Mouse (Mus musculus): ENCODE measurements around the gene Gm960.
A peak's percentile ranks its signal among the peaks of the same experiment; 100 is the strongest.

Gm960 gene

DNA sequence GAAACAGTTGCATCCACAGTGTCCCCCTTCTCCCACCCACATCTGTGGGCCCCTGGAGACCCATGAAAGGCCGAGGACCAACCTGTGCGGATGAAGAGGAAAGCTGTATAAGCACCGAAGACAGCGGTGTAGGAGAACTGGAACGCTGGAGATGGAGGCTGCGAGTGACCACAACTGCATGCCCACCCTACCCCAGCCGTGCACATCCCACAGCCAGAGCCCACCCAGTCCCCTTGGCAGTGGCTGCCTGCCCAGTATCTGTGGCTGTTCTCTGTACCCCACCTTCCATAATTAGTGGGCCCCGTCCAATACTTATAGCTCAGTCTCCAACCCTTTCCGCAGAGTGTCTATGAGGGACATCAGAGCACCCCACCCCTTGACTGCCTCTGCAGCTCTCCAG, 75.0 kb downstream of the Gm960 start:
- DNase-seq (ENCODE audit: inconsistent ontology term): no peak

- no peak for DNase-seq (ENCODE audit: inconsistent ontology term)
Observed at GRCm38 (mm10) chr19:4622780-4623179, 75.7 kb downstream of the Gm960 start.

- no peak for DNase-seq (ENCODE audit: inconsistent ontology term)
Observed at GRCm38 (mm10) chr19:4620721-4621120, 77.7 kb downstream of the Gm960 start.

DNA sequence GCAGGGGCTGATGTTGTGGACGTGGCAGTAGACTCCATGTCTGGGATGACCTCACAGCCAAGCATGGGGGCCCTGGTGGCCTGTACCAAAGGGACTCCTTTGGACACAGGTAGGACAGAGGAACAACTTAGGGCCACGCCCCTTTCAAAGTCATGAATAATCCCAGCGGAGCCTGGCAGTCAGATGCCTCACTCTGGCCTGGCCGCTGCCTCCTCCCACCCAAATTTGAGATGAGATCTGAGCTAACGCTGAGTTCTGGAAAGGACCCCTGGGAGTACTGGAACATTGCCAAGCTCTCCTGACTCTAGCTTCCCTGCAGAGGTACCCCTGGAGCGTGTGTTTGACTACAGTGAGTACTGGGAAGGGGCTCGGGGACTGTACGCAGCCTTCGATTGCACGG, 79.0 kb downstream of the Gm960 start:
- DNase-seq (ENCODE audit: inconsistent ontology term): no peak

DNA sequence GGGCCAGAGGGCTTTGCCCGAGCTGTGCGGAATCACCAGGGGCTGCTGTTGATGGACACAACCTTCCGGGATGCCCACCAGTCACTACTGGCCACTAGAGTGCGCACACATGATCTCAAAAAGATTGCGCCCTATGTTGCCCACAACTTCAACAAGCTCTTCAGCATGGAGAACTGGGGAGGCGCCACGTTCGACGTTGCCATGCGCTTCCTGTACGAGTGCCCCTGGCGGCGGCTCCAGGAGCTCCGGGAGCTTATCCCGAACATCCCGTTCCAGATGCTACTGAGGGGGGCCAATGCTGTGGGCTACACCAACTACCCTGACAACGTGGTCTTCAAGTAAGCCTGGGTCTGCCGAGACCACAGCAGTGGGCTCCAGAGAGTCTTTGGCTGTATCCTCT, 80.3 kb downstream of the Gm960 start:
- no peak for DNase-seq (ENCODE audit: inconsistent ontology term)

DNA sequence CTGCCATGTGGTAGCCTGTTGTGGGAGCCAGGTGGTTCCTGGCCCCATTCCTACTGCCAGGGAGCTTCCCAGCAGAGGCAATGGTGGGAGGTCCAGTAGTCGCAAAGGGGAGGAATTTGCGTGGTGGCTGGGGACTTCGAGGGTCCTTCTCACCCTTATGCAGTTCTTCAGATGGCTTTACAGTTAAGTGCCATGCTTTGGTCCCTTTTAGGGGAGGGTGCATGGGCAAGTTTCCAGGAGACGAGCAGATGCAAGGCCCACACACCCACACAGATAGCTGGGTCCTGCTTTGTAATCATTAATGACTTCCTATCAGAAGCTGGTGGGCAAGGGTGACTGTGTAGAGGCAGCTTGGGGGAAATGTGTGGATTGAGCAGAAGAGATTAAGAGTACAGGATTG, 81.9 kb downstream of the Gm960 start:
- DNase-seq (ENCODE audit: inconsistent ontology term): no peak

DNA sequence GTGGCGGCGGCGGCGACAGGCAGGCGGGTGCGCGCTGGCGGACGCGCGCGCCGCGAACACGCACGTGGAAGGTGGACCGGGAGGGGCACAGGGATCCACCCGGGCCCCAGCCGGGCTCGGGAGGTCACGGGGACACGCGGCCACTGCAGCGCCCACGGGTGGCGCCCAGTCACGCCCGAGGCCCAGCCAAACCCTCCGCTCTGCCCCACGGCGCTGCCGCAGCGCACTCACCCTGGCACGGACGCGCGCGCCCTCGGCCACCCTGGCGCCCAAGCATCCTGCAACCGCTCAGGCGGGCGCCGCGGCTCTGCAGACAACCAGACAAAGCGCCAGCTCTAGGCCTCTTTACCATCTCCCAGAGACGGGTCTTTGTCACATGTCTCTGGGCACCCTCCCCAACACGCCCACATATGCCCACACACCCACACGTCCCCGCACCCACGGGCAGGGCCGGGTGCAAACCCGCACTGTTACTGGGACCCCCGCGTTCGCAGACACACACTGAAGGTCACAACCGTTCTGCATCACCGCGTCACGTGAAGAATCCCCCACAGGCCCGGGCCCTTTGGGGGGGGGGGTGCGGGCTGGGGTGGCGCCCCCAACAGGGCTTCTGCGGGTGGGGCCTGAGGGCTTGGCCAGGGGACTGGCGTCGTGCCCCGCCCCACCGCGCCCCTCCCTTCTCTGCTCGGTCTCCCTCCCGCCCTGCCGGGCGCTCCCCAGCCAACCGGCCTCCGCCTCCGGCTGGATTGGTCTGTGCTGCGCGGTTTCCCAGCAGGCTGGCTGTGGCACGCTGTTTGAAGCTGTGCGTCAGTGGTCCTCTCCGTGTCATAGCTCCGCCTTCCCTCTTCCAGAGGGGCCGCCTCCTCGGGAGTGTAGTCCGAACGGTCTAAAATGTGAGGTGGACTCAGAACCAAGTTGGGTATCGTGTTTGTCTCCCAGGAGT, 83.0 kb downstream of the Gm960 start, which contains the start of gene Lrfn4:
Gene Lrfn4 (minus strand): TSS at position 517 of the 943 bp plus-strand sequence.
- DNase-seq (ENCODE audit: inconsistent ontology term): peak; percentile 97

GRCm38 (mm10) chr19:4614305-4615150, 83.9 kb downstream of the Gm960 start:
- DNase-seq (ENCODE audit: inconsistent ontology term): no peak

GRCm38 (mm10) chr19:4613464-4614304, 84.8 kb downstream of the Gm960 start:
- no peak for DNase-seq (ENCODE audit: inconsistent ontology term)

GRCm38 (mm10) chr19:4612181-4612961, 86.1 kb downstream of the Gm960 start:
- DNase-seq (ENCODE audit: inconsistent ontology term): no peak

DNA sequence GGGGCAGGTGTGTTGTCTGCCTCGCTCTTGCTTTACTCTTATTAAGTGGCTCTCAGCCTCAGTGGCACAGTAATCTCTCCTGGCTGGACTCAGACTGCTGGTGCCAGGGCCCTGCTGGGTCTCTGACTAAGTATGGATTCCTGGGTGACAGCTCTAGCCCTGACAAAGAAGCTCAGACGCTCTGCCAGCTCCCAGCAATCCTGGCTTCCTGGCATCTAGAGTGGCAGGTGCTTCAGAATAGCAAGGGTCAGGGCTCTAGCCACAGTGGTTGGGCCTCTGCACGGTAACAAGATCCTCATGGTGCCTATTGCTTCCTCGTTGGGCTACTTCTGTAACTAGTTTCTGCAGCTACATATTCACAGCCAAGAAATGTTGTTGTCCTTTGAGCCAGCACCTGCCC, 88.4 kb downstream of the Gm960 start:
- peak; percentile 84 for DNase-seq (ENCODE audit: inconsistent ontology term)

- no peak for DNase-seq (ENCODE audit: inconsistent ontology term)
Observed at GRCm38 (mm10) chr19:4608511-4608910, 90.0 kb downstream of the Gm960 start.

DNA sequence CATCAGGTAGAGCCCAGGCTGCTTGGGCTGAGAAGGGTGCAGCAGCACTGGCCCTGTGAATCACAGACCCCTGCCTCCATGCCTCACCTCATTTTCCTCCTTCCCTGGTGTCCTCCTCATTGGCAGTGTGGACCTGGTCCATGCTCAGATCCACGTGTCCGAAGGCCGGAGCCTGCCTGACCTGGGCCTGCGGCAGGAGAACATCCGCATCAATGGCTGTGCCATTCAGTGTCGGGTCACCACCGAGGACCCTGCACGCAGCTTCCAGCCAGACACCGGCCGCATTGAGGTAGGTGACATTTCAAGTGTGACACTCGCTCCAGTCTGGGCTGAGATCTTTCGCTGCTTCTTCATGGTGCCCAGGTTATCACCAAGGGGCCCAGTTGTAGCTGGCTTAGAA, 91.1 kb downstream of the Gm960 start:
- DNase-seq (ENCODE audit: inconsistent ontology term): no peak

- DNase-seq (ENCODE audit: inconsistent ontology term): no peak
Observed at GRCm38 (mm10) chr19:4605654-4606053, 92.8 kb downstream of the Gm960 start.

DNA sequence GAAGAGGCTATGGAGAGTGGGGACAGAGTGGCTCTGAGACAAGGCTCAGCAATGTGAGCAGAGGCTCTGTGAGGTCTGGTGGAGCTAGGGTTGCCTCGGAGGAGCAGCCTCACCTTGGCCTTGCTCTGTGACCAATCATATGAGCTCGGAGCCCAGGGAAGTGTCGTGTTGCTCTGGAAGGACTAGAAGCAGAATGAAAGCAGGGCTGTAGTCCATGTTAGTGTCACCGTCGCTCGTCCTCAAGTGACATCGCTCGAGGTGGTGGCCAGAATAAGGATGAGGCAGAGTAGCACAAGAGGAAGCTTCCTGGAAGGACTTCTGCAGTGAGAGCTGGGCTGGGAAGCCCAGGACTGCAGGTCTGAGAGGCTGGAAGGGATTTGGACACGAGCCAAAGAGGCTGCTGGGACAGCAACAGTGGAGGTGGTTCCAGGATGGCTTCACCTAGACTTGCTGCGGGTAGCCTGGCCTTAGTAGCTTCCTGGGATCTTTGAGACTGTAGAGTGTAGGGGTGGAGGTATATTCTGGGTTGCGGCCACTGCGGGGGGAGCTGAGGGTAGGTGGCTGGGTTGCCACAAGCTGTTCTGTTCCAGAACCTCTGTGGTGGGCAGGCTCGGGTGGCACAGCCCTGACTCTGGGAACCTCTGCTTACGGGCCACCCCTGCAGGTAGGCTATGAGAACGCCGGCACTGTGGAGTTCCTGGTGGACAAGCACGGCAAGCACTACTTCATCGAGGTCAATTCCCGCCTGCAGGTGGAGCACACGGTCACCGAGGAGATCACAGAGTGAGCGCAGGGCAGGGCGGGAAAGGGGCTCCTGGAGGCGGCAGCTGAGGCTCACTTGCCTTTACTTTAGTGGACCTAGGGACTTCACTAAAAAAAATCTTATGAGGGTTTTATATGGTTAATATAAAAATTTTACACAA, 94.4 kb downstream of the Gm960 start:
- peak; percentile 24 for DNase-seq (ENCODE audit: inconsistent ontology term)

- no peak for DNase-seq (ENCODE audit: inconsistent ontology term)
Observed at GRCm38 (mm10) chr19:4602459-4602858, 96.0 kb downstream of the Gm960 start.

- no peak for DNase-seq (ENCODE audit: inconsistent ontology term)
Observed at GRCm38 (mm10) chr19:4596071-4596470, 102.4 kb downstream of the Gm960 start.

- DNase-seq (ENCODE audit: inconsistent ontology term): no peak
Observed at GRCm38 (mm10) chr19:4593792-4594522, 104.5 kb downstream of the Gm960 start.

DNA sequence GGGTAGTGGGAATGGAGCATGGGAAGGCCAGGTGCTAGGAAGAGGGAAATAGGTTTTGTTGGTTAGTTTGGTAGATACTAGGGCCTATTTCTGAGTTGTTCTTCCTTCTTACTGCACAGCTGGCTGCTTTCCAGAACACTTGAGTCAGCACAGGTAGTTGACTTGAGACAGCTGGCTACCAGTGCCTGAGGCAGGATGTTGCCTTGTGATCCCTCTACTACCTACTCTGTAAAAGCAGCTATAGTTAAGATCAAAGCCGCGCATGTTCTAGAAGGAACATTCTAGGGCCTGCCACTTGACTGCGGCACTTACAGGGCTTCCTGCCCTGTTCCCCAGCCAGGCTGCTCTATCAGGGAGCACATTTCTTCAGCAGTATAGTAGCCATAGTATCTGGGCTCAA, 108.4 kb downstream of the Gm960 start:
- no peak for DNase-seq (ENCODE audit: inconsistent ontology term)

All from Muller cell, postnatal 12 days (primary cell).